Mouse (Mus musculus): Measurements from ENCODE around the gene Dhx29. TPM values are rescaled to one million over a fixed set of nuclear protein-coding genes. Genes with fewer than 3 reads are reported as not detected.

The Dhx29 gene
- polyA plus RNA-seq (2014; fragmentation: Nextera tagmentation; extraction: Ambion mirVana), result 34.3 and 37.2 TPM in 2 replicates

- peak within 1 kb of the TSS; percentile 67 for H3K4me2 ChIP-seq (ENCODE audit: low read depth, low read length, severe bottlenecking)
- H3K9me3 ChIP-seq (ENCODE audit: control insufficient read depth, low read length), result no peaks in the 10 kb centered on the region
- ATAC-seq (replicated peaks; ENCODE audit: low FRiP score) (peak; percentile 99), DNase-seq (ENCODE audit: low spot score) (peak; percentile 98)
- H3K4me1 ChIP-seq (replicated peaks; ENCODE audit: control insufficient read depth, insufficient read depth, low read length), result peaks cover 4% of the 10 kb centered on the region; the same call in 1 of the 2 replicates
- 0% methylated on average over 57 of the region's 57 CpGs for WGBS
- H3K9ac ChIP-seq (ENCODE audit: low read length), result peak within 1 kb of the TSS; percentile 81
- H3K4me3 ChIP-seq (ENCODE audit: low read depth, low read length), result peak within 1 kb of the TSS; percentile 83
- H3K27ac ChIP-seq (ENCODE audit: low read depth, low read length), result peak within 1 kb of the TSS; percentile 74
- H3K27me3 ChIP-seq (ENCODE audit: control insufficient read depth, insufficient read depth, low read length), result no peaks in the 10 kb centered on the region
- no peaks in the 10 kb centered on the region for H3K36me3 ChIP-seq (ENCODE audit: control insufficient read depth, insufficient read depth, low read length)
Measured at GRCm38 (mm10) chr13:112927287-112928001, at the start of gene Dhx29, which contains the start of gene Mtrex. TSS of gene Dhx29 (plus strand) at chr13:112927454. TSS of gene Mtrex (minus strand) at chr13:112927398.

DNA sequence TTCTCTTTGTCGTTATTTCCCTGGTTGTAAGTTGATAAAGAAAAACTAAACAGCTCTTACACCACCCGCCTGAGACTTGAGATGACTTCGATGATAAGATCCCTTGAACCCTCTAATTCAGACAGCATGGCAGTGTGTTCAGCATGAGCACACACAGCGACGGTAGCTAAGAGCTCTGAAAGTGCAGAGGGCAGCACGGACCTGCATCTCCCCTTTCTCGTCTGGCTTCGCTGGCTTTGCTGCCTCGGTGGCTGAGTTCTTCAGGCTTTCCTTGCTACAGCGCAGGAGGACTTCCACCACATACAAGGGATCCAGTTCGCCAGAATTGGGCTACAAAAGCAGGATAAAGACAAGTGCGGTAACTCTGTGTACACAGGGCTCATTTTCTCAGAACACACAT, 40.0 kb upstream of the Dhx29 start:
- H3K4me1 ChIP-seq (replicated peaks; ENCODE audit: control insufficient read depth, insufficient read depth, low read length), result no peaks in the 10 kb centered on the region
- H3K9me3 ChIP-seq (ENCODE audit: control insufficient read depth, low read length), result no peaks in the 10 kb centered on the region
- DNase-seq (ENCODE audit: low spot score) (no peak), ATAC-seq (replicated peaks; ENCODE audit: low FRiP score) (no peak)
- H3K4me2 ChIP-seq (ENCODE audit: low read depth, low read length, severe bottlenecking), result no peak overlapping the region
- whole genome bisulfite sequencing, result 94% methylated on average over 12 of the region's 12 CpGs
- H3K9ac ChIP-seq (ENCODE audit: low read length), result no peak overlapping the region
- no peak overlapping the region for H3K27ac ChIP-seq (ENCODE audit: low read depth, low read length)
- no peak overlapping the region for H3K4me3 ChIP-seq (ENCODE audit: low read depth, low read length)
- H3K27me3 ChIP-seq (ENCODE audit: control insufficient read depth, insufficient read depth, low read length), result no peaks in the 10 kb centered on the region
- peaks cover 16% of the 10 kb centered on the region; the same call in 1 of the 2 replicates for H3K36me3 ChIP-seq (ENCODE audit: control insufficient read depth, insufficient read depth, low read length)

- no peak overlapping the region for H3K27ac ChIP-seq (ENCODE audit: low read depth, low read length)
- H3K36me3 ChIP-seq (ENCODE audit: control insufficient read depth, insufficient read depth, low read length), result peaks cover 4% of the 10 kb centered on the region; the same call in 1 of the 2 replicates
- H3K9me3 ChIP-seq (ENCODE audit: control insufficient read depth, low read length), result no peaks in the 10 kb centered on the region
- ATAC-seq (replicated peaks; ENCODE audit: low FRiP score) (no peak), DNase-seq (ENCODE audit: low spot score) (no peak)
- no peak overlapping the region for H3K4me3 ChIP-seq (ENCODE audit: low read depth, low read length)
- no peak overlapping the region for H3K9ac ChIP-seq (ENCODE audit: low read length)
- H3K27me3 ChIP-seq (ENCODE audit: control insufficient read depth, insufficient read depth, low read length), result no peaks in the 10 kb centered on the region
- no peak overlapping the region for H3K4me2 ChIP-seq (ENCODE audit: low read depth, low read length, severe bottlenecking)
- WGBS, result 96% methylated on average over 3 of the region's 3 CpGs
- H3K4me1 ChIP-seq (replicated peaks; ENCODE audit: control insufficient read depth, insufficient read depth, low read length), result no peaks in the 10 kb centered on the region
Measured at GRCm38 (mm10) chr13:112902176-112902575, 25.1 kb upstream of the Dhx29 start.

DNA sequence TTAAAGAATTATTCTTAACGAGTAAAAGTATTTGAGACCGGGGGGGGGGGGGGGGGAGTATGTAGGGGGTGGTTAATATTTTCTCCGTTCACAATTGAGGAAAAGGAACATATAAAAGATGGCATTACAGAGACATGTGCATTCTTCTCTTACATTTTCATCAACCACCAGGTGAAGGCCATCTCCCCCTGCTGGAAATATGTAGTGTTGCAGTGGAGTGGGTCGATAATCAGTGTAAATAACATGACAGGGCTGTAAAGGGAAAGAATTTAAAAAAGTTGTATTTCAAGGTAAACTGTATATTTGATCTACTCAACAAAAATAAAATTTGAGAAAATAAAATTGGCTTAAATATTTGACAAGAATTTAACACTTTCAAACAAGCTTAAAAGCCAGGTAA, 17.6 kb upstream of the Dhx29 start:
- DNase-seq (ENCODE audit: low spot score) (no peak), ATAC-seq (replicated peaks; ENCODE audit: low FRiP score) (no peak)
- Histone ChIP-seq H3K9me3 (ENCODE audit: control insufficient read depth, low read length) (no peaks in the 10 kb centered on the region), H3K4me3 (ENCODE audit: low read depth, low read length) (no peak overlapping the region), H3K27me3 (ENCODE audit: control insufficient read depth, insufficient read depth, low read length) (no peaks in the 10 kb centered on the region), H3K36me3 (ENCODE audit: control insufficient read depth, insufficient read depth, low read length) (peaks cover 3% of the 10 kb centered on the region), H3K9ac (ENCODE audit: low read length) (no peak overlapping the region), H3K4me2 (ENCODE audit: low read depth, low read length, severe bottlenecking) (no peak overlapping the region), H3K27ac (ENCODE audit: low read depth, low read length) (no peak overlapping the region), H3K4me1 (replicated peaks; ENCODE audit: control insufficient read depth, insufficient read depth, low read length) (no peaks in the 10 kb centered on the region)
- WGBS, result 73% methylated on average over 4 of the region's 4 CpGs

GRCm38 (mm10) chr13:112910434-112910833, 16.8 kb upstream of the Dhx29 start:
- H3K9ac ChIP-seq (ENCODE audit: low read length), result no peak overlapping the region
- ATAC-seq (replicated peaks; ENCODE audit: low FRiP score) (no peak), DNase-seq (ENCODE audit: low spot score) (no peak)
- H3K9me3 ChIP-seq (ENCODE audit: control insufficient read depth, low read length), result no peaks in the 10 kb centered on the region
- no peaks in the 10 kb centered on the region for H3K27me3 ChIP-seq (ENCODE audit: control insufficient read depth, insufficient read depth, low read length)
- no peak overlapping the region for H3K4me3 ChIP-seq (ENCODE audit: low read depth, low read length)
- no peak overlapping the region for H3K4me2 ChIP-seq (ENCODE audit: low read depth, low read length, severe bottlenecking)
- H3K36me3 ChIP-seq (ENCODE audit: control insufficient read depth, insufficient read depth, low read length), result peaks cover 3% of the 10 kb centered on the region
- 87% methylated on average over 4 of the region's 4 CpGs for WGBS
- no peaks in the 10 kb centered on the region for H3K4me1 ChIP-seq (replicated peaks; ENCODE audit: control insufficient read depth, insufficient read depth, low read length)
- no peak overlapping the region for H3K27ac ChIP-seq (ENCODE audit: low read depth, low read length)

GRCm38 (mm10) chr13:112919141-112919865, 8.0 kb upstream of the Dhx29 start:
- no peaks in the 10 kb centered on the region for H3K4me1 ChIP-seq (replicated peaks; ENCODE audit: control insufficient read depth, insufficient read depth, low read length)

GRCm38 (mm10) chr13:112920906-112921305, 6.3 kb upstream of the Dhx29 start:
- H3K4me2 ChIP-seq (ENCODE audit: low read depth, low read length, severe bottlenecking), result no peak overlapping the region
- no peak overlapping the region for H3K4me3 ChIP-seq (ENCODE audit: low read depth, low read length)
- no peak for DNase-seq (ENCODE audit: low spot score)
- ATAC-seq (replicated peaks; ENCODE audit: low FRiP score), result no peak
- H3K4me1 ChIP-seq (replicated peaks; ENCODE audit: control insufficient read depth, insufficient read depth, low read length), result no peaks in the 10 kb centered on the region; the same call in 1 of the 2 replicates
- H3K27me3 ChIP-seq (ENCODE audit: control insufficient read depth, insufficient read depth, low read length), result no peaks in the 10 kb centered on the region
- WGBS, result 91% methylated on average over 3 of the region's 3 CpGs
- H3K27ac ChIP-seq (ENCODE audit: low read depth, low read length), result no peak overlapping the region
- no peaks in the 10 kb centered on the region; the same call in 1 of the 2 replicates for H3K36me3 ChIP-seq (ENCODE audit: control insufficient read depth, insufficient read depth, low read length)
- H3K9me3 ChIP-seq (ENCODE audit: control insufficient read depth, low read length), result no peaks in the 10 kb centered on the region
- no peak overlapping the region for H3K9ac ChIP-seq (ENCODE audit: low read length)

More at GRCm38 (mm10) chr13:112919141-112919865, 8.0 kb upstream of the Dhx29 start:
- Histone ChIP-seq H3K27me3 (ENCODE audit: control insufficient read depth, insufficient read depth, low read length) (no peaks in the 10 kb centered on the region), H3K4me2 (ENCODE audit: low read depth, low read length, severe bottlenecking) (no peak overlapping the region), H3K27ac (ENCODE audit: low read depth, low read length) (no peak overlapping the region), H3K9ac (ENCODE audit: low read length) (no peak overlapping the region), H3K36me3 (ENCODE audit: control insufficient read depth, insufficient read depth, low read length) (no peaks in the 10 kb centered on the region; the same call in 1 of the 2 replicates), H3K4me3 (ENCODE audit: low read depth, low read length) (no peak overlapping the region), H3K9me3 (ENCODE audit: control insufficient read depth, low read length) (no peaks in the 10 kb centered on the region)
- WGBS, result 92% methylated on average over 4 of the region's 4 CpGs
- no peak for ATAC-seq (replicated peaks; ENCODE audit: low FRiP score)
- no peak for DNase-seq (ENCODE audit: low spot score)

- Histone ChIP-seq H3K4me2 (ENCODE audit: low read depth, low read length, severe bottlenecking) (no peak overlapping the region), H3K27ac (ENCODE audit: low read depth, low read length) (no peak overlapping the region), H3K4me1 (replicated peaks; ENCODE audit: control insufficient read depth, insufficient read depth, low read length) (peaks cover 4% of the 10 kb centered on the region; the same call in 1 of the 2 replicates), H3K9ac (ENCODE audit: low read length) (no peak overlapping the region), H3K27me3 (ENCODE audit: control insufficient read depth, insufficient read depth, low read length) (no peaks in the 10 kb centered on the region), H3K4me3 (ENCODE audit: low read depth, low read length) (no peak overlapping the region), H3K36me3 (ENCODE audit: control insufficient read depth, insufficient read depth, low read length) (no peaks in the 10 kb centered on the region), H3K9me3 (ENCODE audit: control insufficient read depth, low read length) (no peaks in the 10 kb centered on the region)
- 90% methylated on average over 6 of the region's 6 CpGs for WGBS
- ATAC-seq (replicated peaks; ENCODE audit: low FRiP score) (no peak), DNase-seq (ENCODE audit: low spot score) (no peak)
Measured at GRCm38 (mm10) chr13:112925266-112925665, 2.0 kb upstream of the Dhx29 start.
